Mouse (Mus musculus): Measurements from ENCODE around the gene Gm17428. TPM values are rescaled to one million over a fixed set of nuclear protein-coding genes. Genes with fewer than 3 reads are reported as not detected.

The Gm17428 gene
- polyA plus RNA-seq, 1 experiment = not detected

- no peak for TF ChIP-seq CTCF (IDR thresholded peaks at IDR 0.05; ENCODE audit: low read depth, low read length)
- no peak for TF ChIP-seq EP300 (IDR thresholded peaks at IDR 0.05; ENCODE audit: insufficient read depth, low read depth, low read length)
- TF ChIP-seq POLR2A (IDR thresholded peaks at IDR 0.05; ENCODE audit: insufficient read depth, low read length) = no peak
- Histone ChIP-seq H3K9ac (ENCODE audit: low read depth, poor library complexity, severe bottlenecking) (no peak overlapping the region), H3K27me3 (ENCODE audit: control insufficient read depth, insufficient read depth, low read length, poor library complexity, severe bottlenecking) (no peaks in the 10 kb centered on the region), H3K9me3 (replicated peaks; ENCODE audit: control insufficient read depth, insufficient read depth, low read length, poor library complexity, severe bottlenecking) (no peaks in the 10 kb centered on the region), H3K27ac (ENCODE audit: insufficient read depth, low read length) (no peak overlapping the region), H3K36me3 (ENCODE audit: control insufficient read depth, insufficient read depth, low read length, poor library complexity, severe bottlenecking) (peaks cover 33% of the 10 kb centered on the region), H3K4me3 (ENCODE audit: low read depth, low read length) (no peak overlapping the region), H3K4me1 (ENCODE audit: control insufficient read depth, insufficient read depth, low read length) (peaks cover 1% of the 10 kb centered on the region)
These were observed 48.8 kb downstream of the Gm17428 start for GRCm38 (mm10) chr14:55025527-55025926.

Other genes with a start within 250 kb of the Gm17428 start
- 2.0 and 2.3 TPM in 2 replicates for gene Slc7a8, start 195.0 kb upstream of the Gm17428 start, polyA plus RNA-seq (2011; ENCODE audit: insufficient read depth, insufficient read length, low read depth, missing spikeins)
- 0.66 and 1.5 TPM in 2 replicates for gene Rnf212b, start 162.8 kb upstream of the Gm17428 start, polyA plus RNA-seq (2011; ENCODE audit: insufficient read depth, insufficient read length, low read depth, missing spikeins)
- gene Homez, start 106.0 kb upstream of the Gm17428 start, polyA plus RNA-seq (2011; ENCODE audit: insufficient read depth, insufficient read length, low read depth, missing spikeins) = 12.1 and 16.8 TPM in 2 replicates
- 4.2 and 6.3 TPM in 2 replicates for gene Ppp1r3e, start 99.4 kb upstream of the Gm17428 start, polyA plus RNA-seq (2011; ENCODE audit: insufficient read depth, insufficient read length, low read depth, missing spikeins)
- gene Bcl2l2, start 93.6 kb upstream of the Gm17428 start, polyA plus RNA-seq (2011; ENCODE audit: insufficient read depth, insufficient read length, low read depth, missing spikeins) = 25.0 and 26.8 TPM in 2 replicates
- not detected in 2 replicates for gene Gm20521, start 93.5 kb upstream of the Gm17428 start, polyA plus RNA-seq (2011; ENCODE audit: insufficient read depth, insufficient read length, low read depth, missing spikeins)
- gene Pabpn1, start 84.4 kb upstream of the Gm17428 start, polyA plus RNA-seq (2011; ENCODE audit: insufficient read depth, insufficient read length, low read depth, missing spikeins) = 317 and 318 TPM in 2 replicates
- 25.9 and 29.0 TPM in 2 replicates for gene Slc22a17, start 63.8 kb upstream of the Gm17428 start, polyA plus RNA-seq (2011; ENCODE audit: insufficient read depth, insufficient read length, low read depth, missing spikeins)
- 48.3 and 55.8 TPM in 2 replicates for gene Efs, start 50.8 kb upstream of the Gm17428 start, polyA plus RNA-seq (2011; ENCODE audit: insufficient read depth, insufficient read length, low read depth, missing spikeins)
- 1.5 TPM in 1 of 2 replicates, not detected in the other for gene Il25, start 44.2 kb upstream of the Gm17428 start, polyA plus RNA-seq (2011; ENCODE audit: insufficient read depth, insufficient read length, low read depth, missing spikeins)
- not detected in 2 replicates for gene Cmtm5, start 40.7 kb upstream of the Gm17428 start, polyA plus RNA-seq (2011; ENCODE audit: insufficient read depth, insufficient read length, low read depth, missing spikeins)
- gene Myh6, start 10.0 kb upstream of the Gm17428 start, polyA plus RNA-seq (2011; ENCODE audit: insufficient read depth, insufficient read length, low read depth, missing spikeins) = 1.2 TPM in 1 of 2 replicates, not detected in the other
- 3.1 TPM in 2 replicates for gene Myh7, start 17.7 kb downstream of the Gm17428 start, polyA plus RNA-seq (2011; ENCODE audit: insufficient read depth, insufficient read length, low read depth, missing spikeins)
- 52.7 and 55.2 TPM in 2 replicates for gene Ngdn, start 38.5 kb downstream of the Gm17428 start, polyA plus RNA-seq (2011; ENCODE audit: insufficient read depth, insufficient read length, low read depth, missing spikeins)
- gene Zfhx2, start 115.4 kb downstream of the Gm17428 start, polyA plus RNA-seq (2011; ENCODE audit: insufficient read depth, insufficient read length, low read depth, missing spikeins) = 18.1 and 24.6 TPM in 2 replicates
- gene Thtpa, start 117.9 kb downstream of the Gm17428 start, polyA plus RNA-seq (2011; ENCODE audit: insufficient read depth, insufficient read length, low read depth, missing spikeins) = 6.9 and 8.6 TPM in 2 replicates
- gene Ap1g2, start 129.7 kb downstream of the Gm17428 start, polyA plus RNA-seq (2011; ENCODE audit: insufficient read depth, insufficient read length, low read depth, missing spikeins) = 20.6 and 23.9 TPM in 2 replicates
- gene Jph4, start 140.0 kb downstream of the Gm17428 start, polyA plus RNA-seq (2011; ENCODE audit: insufficient read depth, insufficient read length, low read depth, missing spikeins) = 3.6 and 4.7 TPM in 2 replicates
- gene Dhrs2, start 245.1 kb downstream of the Gm17428 start, polyA plus RNA-seq (2011; ENCODE audit: insufficient read depth, insufficient read length, low read depth, missing spikeins) = not detected in 2 replicates

All from ES-Bruce4 (cell line).